Mouse (Mus musculus): ENCODE results near the gene Ttll5. TPM values are rescaled to one million over a fixed set of nuclear protein-coding genes. Genes with fewer than 3 reads are reported as not detected.

The Ttll5 gene
- polyA plus RNA-seq, 1 experiment from 2014 or later, result 8.7 TPM

DNA sequence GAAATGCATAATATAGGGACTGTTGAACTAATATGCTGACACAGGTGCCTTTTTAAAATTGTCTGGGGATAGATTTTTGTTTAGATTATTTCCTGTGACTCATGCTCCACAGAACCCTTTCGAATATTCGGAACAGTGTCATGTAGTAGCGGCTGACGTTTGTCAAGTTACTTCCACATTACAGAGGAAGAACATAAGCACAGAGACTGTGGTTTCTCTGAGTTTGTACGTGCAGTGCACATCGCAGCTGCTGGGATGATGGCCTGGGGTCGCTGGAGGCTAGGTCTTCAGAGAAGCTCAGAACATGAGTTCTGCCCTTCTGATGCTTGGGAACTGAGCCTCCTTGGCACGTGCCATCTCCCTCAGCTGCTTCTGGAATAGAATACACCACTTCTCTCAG is 222.9 kb downstream of the Ttll5 start:
- peak; percentile 75 for DNase-seq (ENCODE audit: low spot score)

DNA sequence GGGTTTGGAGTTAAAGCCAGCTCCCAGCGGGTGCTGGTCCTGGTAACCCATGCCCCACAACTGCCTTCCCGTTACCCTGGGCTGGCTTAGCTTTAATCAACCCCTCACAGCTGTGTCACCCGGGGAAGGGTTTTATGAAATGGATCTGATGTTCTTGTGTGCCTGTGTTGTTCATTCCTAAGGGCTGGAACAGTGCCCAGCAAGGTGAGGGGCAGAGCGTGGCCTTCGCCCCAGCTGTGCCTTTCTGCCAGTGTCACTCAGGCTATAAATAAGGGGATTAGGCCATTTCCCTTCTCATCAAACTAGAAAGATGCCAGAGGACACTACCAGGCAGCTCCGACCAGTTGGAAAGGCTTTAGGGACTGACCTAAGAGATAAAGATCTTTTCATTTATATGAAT is 225.4 kb downstream of the Ttll5 start:
- DNase-seq (ENCODE audit: low spot score), result no peak

DNA sequence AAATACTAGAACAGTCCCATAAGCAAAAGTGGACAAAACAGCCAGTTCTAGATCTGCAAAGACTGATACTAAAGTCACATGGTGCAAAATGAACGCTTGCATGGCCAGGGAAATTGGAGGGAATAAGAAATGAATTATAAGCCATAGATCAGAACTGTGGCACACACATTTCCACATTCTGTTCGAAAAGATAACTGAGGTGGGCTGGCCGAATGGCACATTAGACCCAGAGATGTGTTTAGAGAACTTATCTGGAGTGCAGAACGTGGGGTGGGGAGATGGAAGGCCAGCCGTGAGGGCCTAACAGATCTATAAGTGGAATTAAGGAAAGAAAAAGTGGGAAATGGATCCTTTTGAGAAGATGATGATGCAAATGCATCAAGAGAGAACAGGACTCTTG is 227.0 kb downstream of the Ttll5 start:
- DNase-seq (ENCODE audit: low spot score), result no peak

DNA sequence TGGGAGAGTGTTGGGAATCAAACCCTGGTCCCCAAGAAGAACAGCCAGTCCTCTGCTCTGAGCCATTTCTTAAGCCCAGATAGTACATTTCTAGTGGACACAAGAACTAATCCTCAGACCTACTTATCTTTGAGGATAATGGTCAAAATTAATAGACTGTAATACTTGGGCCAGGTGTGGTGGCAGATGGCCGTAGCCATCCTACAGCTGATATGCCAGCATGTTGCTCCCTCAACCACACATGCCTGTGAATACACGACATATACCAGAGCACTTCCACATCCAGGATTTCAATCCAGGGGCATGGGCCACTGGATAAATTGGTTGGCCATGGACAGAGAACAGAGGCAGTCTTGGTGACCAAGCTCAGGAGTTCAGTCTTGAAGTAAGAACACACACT is 230.8 kb downstream of the Ttll5 start:
- DNase-seq (ENCODE audit: low spot score), result no peak

DNA sequence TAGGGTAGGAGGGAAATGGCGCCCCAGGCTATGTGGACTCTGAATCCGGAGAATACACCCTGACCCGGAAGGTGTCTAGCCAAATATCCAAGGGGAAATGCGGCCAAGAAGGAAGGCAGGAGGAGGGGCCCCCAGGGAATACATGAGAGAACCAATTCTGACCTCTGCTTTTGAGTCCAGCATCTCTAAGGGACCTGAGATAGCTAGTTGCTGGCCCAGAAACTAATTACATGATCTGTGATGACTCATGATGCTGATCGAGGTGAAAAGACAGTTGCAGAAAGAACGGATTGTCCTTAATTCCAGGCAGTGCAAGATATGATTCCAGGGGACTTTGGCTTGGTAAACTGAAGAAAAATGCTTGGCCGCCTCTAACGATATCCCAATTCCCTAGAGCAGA is 232.5 kb downstream of the Ttll5 start:
- DNase-seq (ENCODE audit: low spot score), result no peak

DNA sequence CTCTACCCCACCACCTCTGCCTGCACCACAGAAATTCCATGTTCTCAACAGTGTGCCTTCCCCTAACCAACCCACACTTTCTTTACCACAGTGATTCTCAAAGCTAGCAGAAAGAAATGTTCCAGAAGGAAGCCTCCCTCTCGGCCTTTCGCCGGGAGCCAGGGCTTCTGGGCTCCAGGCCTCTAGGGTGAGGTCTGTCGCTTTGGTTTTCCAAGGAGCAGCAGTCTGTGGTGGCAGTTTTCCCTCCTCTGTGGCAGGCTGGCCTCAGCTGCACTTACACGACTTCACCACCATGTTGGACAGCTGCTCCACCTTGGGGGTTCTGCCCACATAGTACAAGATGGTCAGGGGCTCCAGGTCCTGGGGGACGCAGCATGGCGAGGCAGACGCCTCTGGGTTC is 233.1 kb downstream of the Ttll5 start:
- DNase-seq (ENCODE audit: low spot score), result no peak

DNA sequence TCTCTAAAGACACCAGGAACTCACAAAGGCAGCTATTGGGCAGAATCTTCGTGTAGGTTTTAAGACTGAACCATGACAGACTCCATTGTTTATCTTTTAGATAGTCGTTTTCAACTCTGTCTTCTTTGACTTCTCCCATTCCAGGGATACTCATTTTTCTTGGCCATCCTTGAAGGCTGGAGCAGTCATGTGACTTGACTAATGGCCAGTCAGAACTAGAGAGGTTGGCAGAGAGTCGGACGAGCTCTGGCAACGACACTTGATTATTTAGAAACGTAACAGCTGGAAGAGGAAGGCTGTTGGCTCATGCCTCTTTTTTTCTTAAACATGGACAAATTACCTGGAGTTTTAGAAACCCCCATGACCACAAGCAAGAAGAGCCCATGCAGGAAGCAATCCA is 234.9 kb downstream of the Ttll5 start:
- DNase-seq (ENCODE audit: low spot score), result no peak

DNA sequence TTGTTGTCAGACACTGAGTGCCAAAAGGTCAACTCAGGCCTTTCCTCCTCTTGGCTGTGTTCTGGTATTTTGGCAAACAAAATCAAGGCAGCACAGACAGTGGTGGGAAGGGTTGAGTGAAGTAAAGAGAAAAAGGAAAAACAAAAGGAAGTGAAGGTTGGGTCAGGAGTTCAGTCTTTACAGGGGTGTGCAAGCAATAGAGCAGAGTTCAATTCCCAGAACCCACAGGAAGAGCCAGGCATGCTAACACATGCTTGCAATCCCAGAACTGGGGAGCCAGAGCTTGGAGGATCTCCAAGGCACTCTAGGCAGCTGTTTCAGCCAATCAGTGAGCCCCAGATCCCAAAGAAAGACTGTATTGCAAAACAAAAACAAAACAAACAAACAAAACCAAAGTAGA is 240.3 kb downstream of the Ttll5 start:
- DNase-seq (ENCODE audit: low spot score), result no peak

DNA sequence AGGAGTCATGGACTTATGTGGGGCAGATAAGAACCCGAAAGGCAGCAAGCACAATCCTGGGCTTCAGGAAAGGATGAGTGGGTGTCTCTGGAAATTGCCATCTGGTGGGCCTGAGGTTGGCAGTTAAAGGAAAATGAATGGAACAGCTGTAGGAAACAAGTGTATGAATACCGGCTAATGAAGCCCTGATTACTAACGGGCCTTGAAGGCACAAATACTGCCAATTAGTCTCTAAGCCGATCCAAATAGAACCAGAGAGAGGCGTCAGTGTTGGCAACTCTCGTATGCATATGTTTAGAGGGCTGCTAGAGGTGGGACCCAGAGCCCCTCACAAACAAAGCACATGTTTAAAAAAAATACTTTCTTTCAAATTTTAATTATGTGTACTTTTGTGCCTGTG is 247.0 kb downstream of the Ttll5 start:
- no peak for DNase-seq (ENCODE audit: low spot score)

DNA sequence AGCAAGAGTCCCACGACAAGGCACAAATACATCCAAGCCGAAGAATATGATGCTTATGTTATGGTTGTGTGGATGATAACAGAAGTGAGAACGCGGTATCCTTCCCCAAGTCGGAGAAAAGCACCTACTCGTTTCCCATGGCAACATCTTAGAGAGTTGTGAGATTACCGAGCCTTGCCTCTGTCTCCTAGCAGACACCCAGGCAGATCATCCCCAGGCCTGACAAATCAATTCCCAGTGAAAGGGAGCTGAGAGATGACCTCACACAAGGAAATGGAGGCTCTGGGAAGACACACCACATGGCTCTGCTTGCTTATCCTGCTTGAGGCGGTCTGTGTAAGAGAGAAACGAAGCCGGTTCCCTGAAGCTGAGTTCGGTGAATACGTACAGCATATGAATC is 250.2 kb downstream of the Ttll5 start:
- DNase-seq (ENCODE audit: low spot score), result no peak

DNA sequence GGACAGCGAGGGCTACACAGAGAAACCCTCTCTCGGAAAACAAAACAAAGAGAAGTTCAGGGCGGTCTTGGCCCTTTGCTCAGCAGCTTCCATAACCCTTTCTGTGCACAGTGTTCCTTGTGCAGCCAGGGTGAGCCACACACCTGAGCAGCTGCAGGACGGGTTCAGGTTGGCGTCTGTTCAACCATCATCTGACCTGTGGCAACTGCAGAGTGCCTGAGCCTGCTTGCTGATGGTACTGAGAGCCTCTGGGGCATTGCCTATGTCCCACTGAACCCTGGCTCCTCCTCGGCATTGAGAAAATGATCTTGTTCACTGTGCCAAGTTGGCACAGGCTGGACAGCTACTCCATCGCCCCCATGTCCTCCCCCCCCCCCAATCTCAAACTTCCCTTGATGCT is 250.9 kb downstream of the Ttll5 start:
- DNase-seq (ENCODE audit: low spot score), result no peak

DNA sequence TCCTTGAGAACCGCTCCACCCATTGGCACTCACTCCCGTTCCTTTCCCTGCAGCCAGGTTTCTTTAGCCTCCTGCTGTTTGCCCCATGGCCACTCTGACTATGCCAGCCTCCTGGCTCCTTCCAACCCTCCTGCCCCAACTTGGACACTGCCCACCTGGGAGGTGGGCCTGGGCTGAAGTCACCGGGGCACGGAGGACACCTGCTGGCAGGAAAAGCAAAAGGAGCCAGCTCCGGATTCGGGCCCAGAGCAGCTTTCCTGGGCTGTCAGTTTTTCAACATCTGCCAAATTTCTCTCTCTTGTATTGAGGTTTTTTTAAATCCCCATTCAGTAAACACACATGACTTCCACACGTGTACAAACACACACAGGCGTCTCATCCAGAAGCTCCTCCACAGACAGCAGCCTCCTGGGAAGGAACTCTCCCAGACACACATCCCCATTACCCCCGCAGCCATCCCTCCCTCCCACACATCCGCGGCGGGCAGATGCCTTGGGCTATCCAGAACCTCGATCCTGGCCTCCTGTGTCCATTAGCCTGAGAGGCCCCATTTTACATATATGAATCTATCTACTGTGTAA is 252.0 kb downstream of the Ttll5 start:
- no peak for DNase-seq (ENCODE audit: low spot score)

DNA sequence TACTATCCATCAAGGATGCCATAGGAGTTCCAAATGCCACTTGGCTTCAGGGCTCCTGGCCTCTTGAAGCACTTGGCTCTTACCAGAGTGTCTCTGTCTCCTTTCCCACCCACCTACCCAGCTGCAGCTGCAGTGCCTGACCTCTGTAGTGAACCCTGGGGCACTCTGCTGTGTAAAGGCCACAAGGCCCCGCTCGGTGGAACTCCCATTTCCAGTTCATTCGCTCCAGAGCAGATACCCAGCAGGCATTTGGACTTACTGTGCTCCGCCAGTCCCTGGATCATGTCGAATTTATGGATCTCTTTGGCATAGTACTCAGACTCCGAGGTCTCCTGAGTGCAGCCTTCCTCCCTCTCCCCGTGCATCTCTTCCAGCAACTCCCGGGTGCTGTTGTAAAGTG is 252.9 kb downstream of the Ttll5 start:
- DNase-seq (ENCODE audit: low spot score), result no peak

DNA sequence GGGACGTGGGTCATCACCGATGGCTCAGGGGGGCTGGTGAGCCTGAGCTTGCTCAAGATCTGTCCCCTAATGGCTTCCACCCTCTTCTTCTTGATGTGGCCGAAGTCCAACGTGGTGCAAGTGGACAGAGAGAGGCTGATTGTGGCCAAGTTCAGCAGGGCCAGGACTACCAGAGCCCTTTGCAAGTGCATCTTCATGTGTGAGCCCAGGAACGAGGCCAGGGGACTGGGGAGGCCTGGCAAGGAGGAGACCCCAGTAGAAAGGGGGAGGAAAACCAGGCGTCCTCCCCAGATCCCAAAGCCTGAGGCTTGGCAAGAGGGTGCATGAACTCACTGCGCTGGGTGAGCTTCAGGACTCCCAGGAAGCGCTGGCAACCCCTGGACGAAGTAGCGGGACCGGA is 253.3 kb downstream of the Ttll5 start:
- no peak for DNase-seq (ENCODE audit: low spot score)

DNA sequence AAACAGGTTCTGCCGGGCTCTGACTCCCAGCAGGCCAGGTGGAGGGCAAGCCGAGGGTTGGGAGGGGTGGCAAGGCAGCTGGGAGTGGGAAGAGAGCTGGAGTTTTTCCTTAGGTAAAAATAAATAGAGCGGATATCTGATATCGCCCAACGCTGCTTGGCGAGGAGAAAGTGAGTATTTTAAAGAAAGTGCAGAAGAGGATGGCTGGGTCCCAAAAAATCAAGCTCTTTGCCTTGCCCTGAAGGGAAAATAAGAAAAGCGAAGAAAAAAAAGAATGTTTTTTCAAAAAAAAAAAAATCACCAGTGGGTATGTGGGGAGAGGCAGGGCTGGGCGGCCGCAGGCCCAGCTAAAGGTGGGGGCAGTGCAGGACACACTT is 253.7 kb downstream of the Ttll5 start:
- no peak for DNase-seq (ENCODE audit: low spot score)

DNA sequence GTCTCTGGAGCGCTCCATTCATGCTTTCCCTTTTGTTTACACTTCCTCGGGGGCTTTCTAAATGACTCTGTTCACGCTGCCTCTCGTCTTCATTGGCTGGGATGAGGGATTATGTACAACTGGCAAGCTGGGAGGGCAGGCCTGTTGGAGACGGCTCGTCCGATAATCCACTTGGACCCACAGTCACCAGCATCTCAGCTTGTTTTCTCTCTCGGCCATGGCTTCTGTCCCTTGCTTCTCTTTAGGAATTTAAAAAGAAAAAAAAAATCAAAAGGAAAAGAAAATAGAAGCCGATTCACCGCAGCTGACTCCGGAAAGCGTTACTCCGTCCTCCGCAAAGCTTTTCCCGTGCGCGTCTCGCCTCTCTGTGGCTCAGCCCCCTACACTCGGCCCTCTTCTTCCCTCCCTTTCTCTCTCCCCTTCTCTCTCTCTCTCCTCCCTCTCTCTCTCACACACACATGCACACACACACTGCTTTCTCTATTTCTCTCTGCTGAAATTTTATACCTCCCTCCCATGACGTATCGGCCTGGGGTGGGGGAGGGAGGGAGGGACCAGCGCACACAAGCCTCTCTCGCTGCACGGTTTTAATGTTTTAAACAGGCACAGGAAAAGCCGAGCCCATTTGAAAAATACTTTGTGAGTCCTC is 254.2 kb downstream of the Ttll5 start, which contains the start of gene Tgfb3:
Gene Tgfb3 (minus strand): TSS at position 489 of the 649 bp plus-strand sequence.
- peak; percentile 52 for DNase-seq (ENCODE audit: low spot score)

DNA sequence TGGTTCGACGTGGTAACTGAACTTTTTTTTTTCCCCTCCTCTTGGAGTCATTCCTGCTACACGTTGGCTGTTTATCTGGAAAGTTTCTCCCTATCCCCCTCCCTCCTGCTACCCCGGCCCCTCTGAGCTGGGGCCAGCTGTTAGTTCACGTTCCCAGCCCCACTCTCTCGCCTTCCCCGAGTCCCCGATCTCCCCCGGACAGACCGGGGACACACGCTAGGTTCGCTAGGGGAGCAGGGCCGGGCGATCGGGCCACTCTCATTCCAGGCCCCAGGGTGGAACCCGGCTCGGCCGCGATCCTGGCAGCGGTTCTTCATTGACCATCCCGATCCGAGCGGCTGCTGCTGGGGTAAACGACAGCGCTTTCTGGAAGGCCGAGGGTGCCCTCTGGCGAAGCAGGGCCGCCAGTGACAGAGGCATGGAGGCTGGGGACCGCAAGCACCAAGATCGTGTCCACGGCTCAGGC is 254.8 kb downstream of the Ttll5 start:
- peak; percentile 82 for DNase-seq (ENCODE audit: low spot score)

DNA sequence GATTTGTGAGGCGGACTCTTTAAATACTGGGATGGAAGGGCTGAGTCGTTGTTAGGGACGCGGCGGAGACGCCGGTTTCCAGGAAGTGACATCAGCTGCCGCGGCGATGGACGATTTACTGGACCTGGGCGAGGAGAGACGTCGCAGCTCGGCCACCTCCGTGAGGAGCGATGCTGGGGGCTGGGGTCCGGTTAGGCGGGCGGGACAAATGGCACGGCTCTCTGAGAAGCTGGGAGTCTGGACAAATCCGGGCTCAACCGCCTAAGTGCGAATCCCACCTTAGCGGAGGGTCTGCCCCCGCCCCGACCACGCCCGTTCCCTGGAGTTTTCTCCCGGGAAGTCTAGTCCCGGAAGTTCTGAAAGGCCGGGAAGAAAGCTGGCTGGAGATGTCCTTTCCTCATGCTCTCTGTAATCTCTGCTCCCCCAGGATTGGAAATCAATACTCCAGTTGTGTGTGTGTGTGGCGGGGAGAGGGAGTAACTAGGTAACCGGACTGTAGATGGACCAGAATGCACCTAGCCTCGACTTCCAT is 258.1 kb downstream of the Ttll5 start, which contains the start of gene Ift43:
Gene Ift43 (plus strand): TSS at position 61 of the 532 bp plus-strand sequence.
- peak; percentile 28 for DNase-seq (ENCODE audit: low spot score)

DNA sequence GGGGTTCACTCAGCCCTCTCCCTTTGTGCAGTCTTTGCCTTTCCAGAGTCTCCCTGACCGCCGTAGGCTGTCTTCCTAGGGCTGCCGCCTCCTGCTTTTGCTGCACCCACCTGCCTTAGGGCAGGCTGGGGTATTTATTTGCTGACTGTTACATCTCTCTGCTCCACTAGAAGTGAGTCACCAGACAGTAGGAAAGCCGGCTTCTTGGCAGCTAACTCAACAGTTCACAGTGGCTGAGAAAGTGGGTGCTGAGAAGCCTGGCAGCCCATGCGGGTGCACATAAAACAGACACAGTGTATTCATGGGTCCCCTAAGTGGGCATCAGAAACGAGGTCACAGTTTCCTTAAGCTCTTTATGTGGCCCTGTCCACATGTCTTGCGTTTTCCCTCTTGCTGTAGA is 261.4 kb downstream of the Ttll5 start:
- no peak for DNase-seq (ENCODE audit: low spot score)

DNA sequence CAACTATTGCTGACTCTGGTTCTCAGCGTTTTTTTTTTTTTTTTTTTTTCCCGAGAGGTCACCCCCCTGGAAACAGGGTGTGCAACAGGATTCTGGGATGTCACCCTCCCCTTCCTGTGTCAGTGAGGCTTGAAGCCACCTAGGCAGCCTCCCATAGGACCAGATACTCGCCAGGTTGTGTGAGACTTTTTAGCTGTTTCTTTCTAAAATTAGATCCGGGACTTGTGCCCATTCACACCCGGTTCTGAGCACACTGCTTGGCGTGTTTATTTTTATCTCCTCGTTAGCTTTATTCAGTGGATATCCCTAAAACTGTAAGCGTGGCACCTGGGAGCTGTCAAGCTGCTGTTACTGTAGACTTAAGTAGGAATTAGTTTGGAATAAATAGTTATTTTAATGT is 262.1 kb downstream of the Ttll5 start:
- no peak for DNase-seq (ENCODE audit: low spot score)

DNA sequence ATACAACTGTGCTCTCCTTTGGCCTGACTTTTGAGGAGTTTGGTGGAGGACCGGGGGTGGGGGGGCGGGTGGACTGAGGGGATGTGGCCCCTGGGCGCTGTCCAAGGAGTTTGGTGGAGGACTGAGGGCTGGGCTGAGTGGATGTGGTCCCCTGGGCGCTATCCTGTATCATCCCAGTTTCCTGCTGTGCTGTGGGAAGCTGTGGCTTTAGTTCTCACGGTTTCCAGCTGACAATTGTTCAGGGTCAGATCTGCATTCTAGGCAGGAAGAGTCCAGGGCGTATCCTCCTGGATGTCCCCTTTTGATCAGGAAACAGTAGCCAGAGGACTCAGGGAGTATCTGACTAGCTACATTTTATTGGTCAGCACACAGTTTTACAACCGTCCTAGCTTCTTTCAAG is 263.6 kb downstream of the Ttll5 start:
- no peak for DNase-seq (ENCODE audit: low spot score)

DNA sequence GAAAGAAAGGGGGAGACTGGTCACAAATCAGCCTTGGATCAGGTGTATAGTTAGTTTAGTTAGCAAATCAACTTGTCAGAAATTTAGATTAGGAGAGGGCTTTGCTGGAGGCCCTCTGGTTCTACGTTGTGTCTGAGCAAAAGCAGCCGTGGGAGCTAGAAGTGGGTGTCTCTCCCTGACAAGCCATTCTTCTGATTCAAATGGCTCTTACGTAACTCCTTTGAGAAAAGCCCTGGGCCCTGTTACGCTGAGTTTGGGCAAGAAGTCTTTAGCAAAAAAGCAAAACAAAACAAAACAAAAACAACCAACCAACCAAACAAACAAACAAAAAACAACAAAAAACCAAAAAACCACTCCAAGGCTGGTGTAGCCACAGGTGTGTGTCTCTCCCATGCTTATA is 266.3 kb downstream of the Ttll5 start:
- no peak for DNase-seq (ENCODE audit: low spot score)

DNA sequence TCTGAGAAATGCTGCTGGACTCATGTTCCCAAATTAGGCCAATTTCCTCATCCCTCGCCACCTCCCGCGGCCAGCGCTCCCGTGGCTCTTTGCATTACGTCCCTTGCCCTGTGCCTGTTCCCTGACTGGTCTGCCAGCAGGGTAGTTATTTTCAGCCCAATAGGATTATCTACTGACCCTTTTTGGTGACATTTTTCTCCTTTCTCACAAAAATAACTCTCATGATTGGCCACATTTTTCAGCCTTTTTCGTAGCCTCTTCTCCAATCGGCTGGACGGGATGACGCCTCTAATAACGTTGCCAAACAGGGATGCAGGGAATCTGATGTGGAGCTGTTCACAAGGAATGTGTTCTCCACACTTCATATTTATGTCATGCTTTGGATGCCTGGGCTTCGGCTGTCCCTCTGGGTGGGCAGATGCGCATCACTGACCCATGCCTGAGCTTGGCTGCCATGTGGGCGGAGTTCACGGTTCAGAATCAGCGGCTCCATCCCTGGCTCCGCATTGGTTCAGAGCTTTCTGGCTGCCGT is 267.2 kb downstream of the Ttll5 start:
- DNase-seq (ENCODE audit: low spot score), result no peak
